Mouse (Mus musculus) thymus, adult 2 months (tissue): Measurements from ENCODE around the gene Abcb9. TPM values are rescaled to one million over a fixed set of nuclear protein-coding genes. Genes with fewer than 3 reads are reported as not detected.

Source experiments
- DNase-seq: peaks from one replicate; pipeline ENCODE4 v3.0.0; 2021
- H3K27ac ChIP-seq: fragments of 200-500 bp; 2 replicates; pipeline ENCODE4 v1.5.1; 2012; ENCODE audit warnings: low read length, control low read depth; ENCODE audit not compliant: control insufficient read depth, insufficient read depth
- H3K27me3 ChIP-seq: fragments of 200-500 bp; 2 replicates; pipeline ENCODE4 v1.6.1; 2012; ENCODE audit warnings: mild to moderate bottlenecking, low read length, moderate library complexity, mixed read lengths; ENCODE audit not compliant: control insufficient read depth, insufficient read depth
- H3K36me3 ChIP-seq: fragments of 200-500 bp; 2 replicates; pipeline ENCODE4 v1.6.1; 2012; ENCODE audit warnings: mild to moderate bottlenecking, low read length, moderate library complexity; ENCODE audit not compliant: control insufficient read depth, insufficient read depth
- H3K4me1 ChIP-seq: fragments of 200-500 bp; replicated peaks from 2 replicates; pipeline ENCODE4 v1.6.1; 2012; ENCODE audit warnings: low read length; ENCODE audit not compliant: control insufficient read depth, insufficient read depth
- H3K4me3 ChIP-seq: fragments of 200-500 bp; 2 replicates; pipeline ENCODE4 v1.5.1; 2012; ENCODE audit warnings: mild to moderate bottlenecking, low read length, control low read depth, moderate library complexity; ENCODE audit not compliant: control insufficient read depth, insufficient read depth
- CTCF ChIP-seq: fragments of 200-500 bp; IDR thresholded peaks from 2 replicates; pipeline ENCODE4 v1.5.1; 2012; ENCODE audit warnings: mild to moderate bottlenecking, control low read depth, low read length, moderate library complexity, borderline replicate concordance; ENCODE audit not compliant: control insufficient read depth, poor library complexity, insufficient read depth; ENCODE audit errors: extremely low read depth
- POLR2A ChIP-seq: fragments of 200-500 bp; IDR thresholded peaks from 2 replicates; pipeline ENCODE4 v1.6.1; 2012; ENCODE audit warnings: mild to moderate bottlenecking, low read length, control low read depth, moderate library complexity; ENCODE audit not compliant: control insufficient read depth, poor library complexity, insufficient read depth; ENCODE audit errors: extremely low read depth
- WGBS: fragments of 180-500 bp; shearing (Covaris S2); methylation state at CpG from one replicate; pipeline ENCODE4 v1.1.7; 2018; 5-methylcytosine and 5-hydroxymethylcytosine counted together
- polyA plus RNA-seq: library from polyadenylated mRNA; depleted of rRNA; stranded (reverse); fragments of >200 nt; gene quantifications from 2 replicates; pipeline ENCODE4 v1.2.3, GENCODE M21; 2012

The Abcb9 gene
- polyA plus RNA-seq, 1 experiment: 48.2 TPM

- Histone ChIP-seq H3K4me3 (no peak overlapping the region), H3K4me1 (peaks cover 46% of the 10 kb centered on the region), H3K27ac (peak overlapping the region; percentile 87), H3K27me3 (no peaks in the 10 kb centered on the region), H3K36me3 (no peaks in the 10 kb centered on the region)
- no peak for DNase-seq
- 57% methylated on average over 9 of the region's 9 CpGs for WGBS
- TF ChIP-seq POLR2A: no peak
- TF ChIP-seq CTCF: no peak
Measured at GRCm38 (mm10) chr5:124035406-124035805, 60.2 kb downstream of the Abcb9 start.

GRCm38 (mm10) chr5:124034471-124034870, 61.1 kb downstream of the Abcb9 start:
- no peaks in the 10 kb centered on the region for H3K36me3 ChIP-seq
- peak; percentile 79 for DNase-seq
- no peaks in the 10 kb centered on the region for H3K27me3 ChIP-seq
- peak overlapping the region; percentile 87 for H3K27ac ChIP-seq
- H3K4me3 ChIP-seq: no peak overlapping the region; the same call in 1 of the 2 replicates
- peaks cover 54% of the 10 kb centered on the region for H3K4me1 ChIP-seq
- TF ChIP-seq POLR2A: no peak
- no peak for TF ChIP-seq CTCF
- WGBS: 6% methylated on average over 11 of the region's 11 CpGs

DNA sequence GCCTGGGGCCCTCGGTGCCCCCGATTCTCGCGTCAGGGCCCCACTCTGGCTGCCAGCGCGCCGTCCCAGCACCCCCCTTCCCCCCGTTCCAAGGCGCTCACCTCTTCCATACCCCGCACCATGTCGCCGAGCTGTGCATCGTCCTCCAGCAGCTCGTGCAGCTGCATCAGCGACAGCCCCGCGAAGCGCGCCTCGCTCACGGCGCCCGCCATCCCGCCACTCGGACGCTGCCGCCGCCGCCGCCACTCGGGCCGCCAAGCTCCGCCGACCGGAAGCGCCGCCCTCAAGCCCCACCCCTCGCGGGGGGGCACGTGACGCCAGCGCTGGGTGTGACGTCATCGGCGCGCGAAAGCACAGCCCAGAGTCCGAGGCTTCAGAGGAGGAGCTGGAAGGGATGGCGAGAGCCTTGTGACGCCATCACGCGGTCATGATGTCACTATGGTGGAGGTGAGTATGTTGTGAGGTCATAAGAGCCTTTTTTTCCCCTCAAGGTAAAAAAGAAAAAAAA, 63.5 kb downstream of the Abcb9 start, which contains the start of gene Vps37b:
Gene Vps37b (minus strand): TSS at position 270 of the 508 bp plus-strand sequence.
- DNase-seq: peak; percentile 89
- peak; percentile 92 for TF ChIP-seq POLR2A
- no peak for TF ChIP-seq CTCF
- Histone ChIP-seq H3K4me1 (peaks cover 72% of the 10 kb centered on the region), H3K27me3 (no peaks in the 10 kb centered on the region), H3K4me3 (peak within 1 kb of the TSS; percentile 79), H3K36me3 (no peaks in the 10 kb centered on the region), H3K27ac (peak within 1 kb of the TSS; percentile 26; the same call in 1 of the 2 replicates)
- WGBS: under 1% methylated on average over 52 of the region's 52 CpGs

DNA sequence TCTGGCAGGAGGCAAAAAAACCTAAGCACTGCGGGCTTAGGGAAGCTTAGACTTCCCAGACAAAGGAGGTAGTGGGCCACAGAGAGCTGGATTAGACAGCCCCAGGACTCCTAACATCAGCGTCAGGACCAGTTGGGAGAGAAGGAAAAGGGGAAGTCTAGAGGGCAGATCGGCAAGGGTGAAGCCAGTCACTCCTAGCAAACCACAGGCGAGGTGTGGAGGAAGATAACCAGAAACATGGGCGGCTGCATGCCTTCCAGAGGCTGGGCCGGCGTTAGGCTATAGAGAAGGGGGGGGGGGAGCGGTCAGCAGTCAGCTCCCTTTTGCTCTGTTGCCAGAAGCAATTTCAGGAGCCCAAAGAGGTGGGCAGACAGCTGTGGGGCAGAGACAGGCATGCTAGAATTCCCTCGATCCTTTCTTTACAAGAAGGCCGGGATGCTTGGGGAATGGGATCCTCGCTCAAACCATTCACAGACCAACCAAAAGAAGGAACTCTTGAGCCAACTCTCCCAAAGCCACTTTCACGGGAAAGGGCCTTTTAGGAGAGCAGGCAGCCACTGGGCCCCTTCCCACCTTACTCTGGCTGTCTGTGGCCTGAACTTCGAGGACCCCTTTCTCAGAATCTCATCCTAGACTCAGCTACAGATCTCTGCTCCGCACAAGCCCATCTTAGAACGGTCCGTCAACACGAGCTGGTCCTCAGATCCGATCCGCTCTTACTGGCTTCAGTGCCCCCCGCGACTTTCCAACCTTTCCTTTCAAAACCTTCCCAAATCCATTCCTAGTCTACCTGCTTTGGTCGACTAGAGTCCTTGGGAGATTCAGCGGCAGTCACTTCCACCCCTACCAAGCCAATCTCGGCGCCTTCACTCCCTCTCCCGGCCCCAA, 64.3 kb downstream of the Abcb9 start:
- no peaks in the 10 kb centered on the region for H3K27me3 ChIP-seq
- no peaks in the 10 kb centered on the region for H3K36me3 ChIP-seq
- peak overlapping the region; percentile 26; the same call in 1 of the 2 replicates for H3K27ac ChIP-seq
- peak overlapping the region; percentile 79 for H3K4me3 ChIP-seq
- H3K4me1 ChIP-seq: peaks cover 69% of the 10 kb centered on the region
- TF ChIP-seq CTCF: no peak
- TF ChIP-seq POLR2A: no peak
- 7% methylated on average over 26 of the region's 26 CpGs for WGBS
- no peak for DNase-seq

GRCm38 (mm10) chr5:124030386-124031067, 65.1 kb downstream of the Abcb9 start:
- peak overlapping the region; percentile 24; the same call in 1 of the 2 replicates for H3K27ac ChIP-seq
- peak overlapping the region; percentile 79; the same call in 1 of the 2 replicates for H3K4me3 ChIP-seq
- no peak for DNase-seq
- peaks cover 72% of the 10 kb centered on the region for H3K4me1 ChIP-seq
- TF ChIP-seq CTCF (no peak), POLR2A (no peak)
- 64% methylated on average over 12 of the region's 12 CpGs for WGBS
- H3K36me3 ChIP-seq: no peaks in the 10 kb centered on the region
- H3K27me3 ChIP-seq: no peaks in the 10 kb centered on the region
